Mouse (Mus musculus) liver, adult 2 months (tissue): Measurements from ENCODE around the gene Crygb. TPM values are rescaled to one million over a fixed set of nuclear protein-coding genes. Genes with fewer than 3 reads are reported as not detected.

ENCODE experiments used
- DNase-seq: peaks from one replicate; pipeline ENCODE4 v3.0.0-alpha.2; 2011; ENCODE audit warnings: low read depth, low spot score; ENCODE audit errors: extremely low read depth
- H3K27ac ChIP-seq: fragments of 200-500 bp; replicated peaks from 2 replicates; pipeline ENCODE4 v1.5.1; 2012; ENCODE audit warnings: low read depth, mild to moderate bottlenecking, control low read depth, inconsistent platforms, low read length; ENCODE audit not compliant: insufficient read depth
- H3K27me3 ChIP-seq: fragments of 200-500 bp; 2 replicates; pipeline ENCODE4 v1.6.1; 2012; ENCODE audit warnings: mild to moderate bottlenecking, moderate library complexity, low read length, inconsistent platforms; ENCODE audit not compliant: control insufficient read depth, insufficient read depth
- H3K36me3 ChIP-seq: fragments of 200-500 bp; 2 replicates; pipeline ENCODE4 v1.6.1; 2012; ENCODE audit warnings: low read length, inconsistent platforms; ENCODE audit not compliant: control insufficient read depth, insufficient read depth
- H3K4me1 ChIP-seq: fragments of 200-500 bp; 2 replicates; pipeline ENCODE4 v1.6.1; 2011; ENCODE audit warnings: low read length; ENCODE audit not compliant: control insufficient read depth, insufficient read depth
- H3K4me3 ChIP-seq: fragments of 200-500 bp; 2 replicates; pipeline ENCODE4 v1.5.1; 2011; ENCODE audit warnings: low read depth, mild to moderate bottlenecking, control low read depth, low read length, moderate library complexity; ENCODE audit not compliant: insufficient read depth
- H3K79me2 ChIP-seq: fragments of 200-500 bp; 2 replicates; pipeline ENCODE4 v1.6.1; 2012; ENCODE audit warnings: inconsistent platforms, mild to moderate bottlenecking, low read length, moderate library complexity; ENCODE audit not compliant: control insufficient read depth, insufficient read depth
- H3K9ac ChIP-seq: fragments of 200-500 bp; 2 replicates; pipeline ENCODE4 v1.6.1; 2012; ENCODE audit warnings: low read depth, mild to moderate bottlenecking, control low read depth, inconsistent platforms, low read length
- CTCF ChIP-seq: fragments of 200-500 bp; IDR thresholded peaks from 2 replicates; pipeline ENCODE4 v1.5.1; 2011; ENCODE audit warnings: low read depth, low read length, control low read depth
- POLR2A ChIP-seq: fragments of 200-500 bp; IDR thresholded peaks from 2 replicates; pipeline ENCODE4 v1.6.1; 2011; ENCODE audit warnings: low read length, control low read depth; ENCODE audit not compliant: insufficient read depth; ENCODE audit errors: extremely low read depth
- WGBS: fragments of 180-500 bp; shearing (Covaris S2); methylation state at CpG from one replicate; pipeline ENCODE4 v1.1.7; 2018; 5-methylcytosine and 5-hydroxymethylcytosine counted together
- polyA plus RNA-seq: library from polyadenylated mRNA; depleted of rRNA; stranded (reverse); fragments of >200 nt; gene quantifications from 2 replicates; pipeline ENCODE4 v1.2.3, GENCODE M21; 2012; rRNA removed
- total RNA-seq: library from RNA; depleted of rRNA; stranded (reverse); fragments of >200 nt; gene quantifications from 2 replicates; pipeline ENCODE4 v1.2.3, GENCODE M21; 2014; rRNA removed

Gene Crygb
- total RNA-seq (not detected in 2 replicates), polyA plus RNA-seq (not detected in 2 replicates)

DNA sequence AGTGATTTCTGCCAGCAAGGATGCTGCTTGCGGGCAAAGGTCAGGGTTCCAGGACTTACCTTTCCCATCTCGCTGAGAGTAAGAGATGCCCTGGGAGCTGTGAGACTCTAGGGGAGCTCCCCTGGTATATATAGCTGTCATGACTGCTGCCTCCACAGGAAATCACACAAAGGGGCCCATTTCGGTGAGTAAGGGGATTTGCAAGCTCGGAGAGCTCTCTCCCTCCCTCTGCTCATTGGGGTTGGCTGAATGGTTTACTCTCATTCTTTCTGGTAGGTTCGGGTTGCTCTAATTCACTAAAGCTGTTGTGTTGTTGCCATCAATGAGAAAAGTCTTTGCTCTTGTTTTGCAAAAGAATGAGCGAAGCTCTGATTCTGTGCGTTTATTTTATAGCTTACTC, at the start of gene Crygb:
Crygb (minus strand) TSS at position 101 of the 400 bp plus-strand sequence.
- no peak within 1 kb of the TSS for H3K27ac ChIP-seq
- 54% methylated on average over 7 of the region's 7 CpGs for WGBS
- no peaks in the 10 kb centered on the region for H3K79me2 ChIP-seq
- no peaks in the 10 kb centered on the region for H3K27me3 ChIP-seq
- no peak for TF ChIP-seq CTCF
- no peak for TF ChIP-seq POLR2A
- no peaks in the 10 kb centered on the region for H3K36me3 ChIP-seq
- no peak within 1 kb of the TSS for H3K4me3 ChIP-seq
- no peaks in the 10 kb centered on the region for H3K4me1 ChIP-seq
- no peak for DNase-seq
- no peak within 1 kb of the TSS for H3K9ac ChIP-seq

DNA sequence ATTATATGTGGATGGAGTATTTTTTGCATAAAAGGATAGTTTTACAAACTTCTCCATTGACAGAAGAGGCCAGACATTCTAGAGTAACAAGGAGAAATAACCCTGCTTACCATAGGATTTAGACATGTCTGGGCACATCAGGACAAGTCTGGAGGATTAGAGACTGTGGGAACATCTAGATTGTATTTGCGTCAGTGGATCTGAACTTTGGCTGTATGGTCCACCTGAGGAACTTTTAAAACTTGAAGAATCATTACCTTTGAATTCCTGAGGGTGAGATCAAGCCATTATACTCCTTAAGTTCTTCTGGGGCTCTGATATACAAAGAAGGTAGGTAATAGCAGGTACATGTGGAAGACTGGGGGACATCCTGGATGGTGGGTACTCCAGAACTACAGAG, 49.6 kb upstream of the Crygb start:
- 93% methylated on average over 1 of the region's 1 CpGs for WGBS
- H3K4me3 ChIP-seq, result no peak overlapping the region

DNA sequence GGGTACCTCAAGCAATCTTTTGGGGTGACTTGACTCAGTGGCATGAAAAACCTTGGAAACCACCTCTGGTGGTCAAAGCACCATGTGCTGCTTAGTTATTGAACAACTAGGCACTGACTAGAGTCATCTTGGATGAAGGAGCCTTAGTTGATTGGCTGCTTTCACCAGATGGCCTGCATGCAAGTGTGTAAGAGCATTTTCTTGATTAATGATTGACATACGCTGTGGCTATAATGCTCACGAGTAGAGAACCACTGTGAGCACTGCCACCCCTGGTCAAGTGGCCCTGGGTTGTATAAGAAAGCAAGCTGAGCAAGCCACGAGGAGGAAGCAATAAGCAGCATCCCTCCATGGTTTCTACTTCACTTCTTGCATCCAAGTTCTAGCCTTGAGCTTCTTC, 48.1 kb upstream of the Crygb start:
- WGBS, result 78% methylated on average over 3 of the region's 3 CpGs
- no peak for DNase-seq
- H3K27me3 ChIP-seq, result no peaks in the 10 kb centered on the region
- no peak overlapping the region for H3K27ac ChIP-seq
- no peaks in the 10 kb centered on the region for H3K36me3 ChIP-seq
- H3K9ac ChIP-seq, result no peak overlapping the region
- TF ChIP-seq POLR2A, result no peak
- no peak for TF ChIP-seq CTCF
- H3K4me1 ChIP-seq, result no peaks in the 10 kb centered on the region
- H3K79me2 ChIP-seq, result no peaks in the 10 kb centered on the region
- no peak overlapping the region for H3K4me3 ChIP-seq

More for the DNA sequence above, 49.6 kb upstream of the Crygb start:
- TF ChIP-seq POLR2A (no peak), CTCF (no peak)
- no peaks in the 10 kb centered on the region for H3K79me2 ChIP-seq
- no peak overlapping the region for H3K9ac ChIP-seq
- no peaks in the 10 kb centered on the region for H3K27me3 ChIP-seq
- no peak overlapping the region for H3K27ac ChIP-seq
- H3K4me1 ChIP-seq, result no peaks in the 10 kb centered on the region
- DNase-seq, result no peak
- H3K36me3 ChIP-seq, result no peaks in the 10 kb centered on the region

DNA sequence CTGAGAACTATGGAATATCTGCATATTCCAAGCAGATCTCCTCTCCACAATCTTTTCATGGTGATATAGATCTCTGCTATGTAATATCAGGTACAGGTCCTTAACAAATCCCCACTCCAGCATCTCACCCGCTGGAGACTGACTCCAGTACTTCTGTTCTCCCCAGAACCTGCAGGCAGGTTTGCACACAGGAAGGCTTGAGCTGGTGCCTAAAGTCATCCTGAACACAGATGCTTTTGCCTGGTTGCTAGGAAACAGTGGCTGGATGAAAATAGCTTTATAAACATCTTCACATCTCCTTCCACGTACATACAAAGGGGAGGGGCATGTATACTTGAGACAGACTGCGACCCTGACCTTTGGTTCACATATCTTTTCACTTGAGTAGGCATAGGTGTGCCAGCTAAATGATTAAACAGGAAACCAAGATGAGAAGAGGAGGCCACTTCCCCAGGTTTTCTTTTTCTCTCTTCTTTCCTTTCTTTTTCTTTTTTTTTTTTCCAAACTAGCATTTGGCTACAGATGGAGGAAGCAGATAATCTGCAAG, 47.6 kb upstream of the Crygb start:
- DNase-seq, result no peak
- Histone ChIP-seq H3K27me3 (no peaks in the 10 kb centered on the region), H3K9ac (no peak overlapping the region), H3K4me1 (no peaks in the 10 kb centered on the region), H3K36me3 (no peaks in the 10 kb centered on the region), H3K79me2 (no peaks in the 10 kb centered on the region), H3K27ac (no peak overlapping the region), H3K4me3 (no peak overlapping the region)
- TF ChIP-seq CTCF (no peak), POLR2A (no peak)
- 81% methylated on average over 3 of the region's 3 CpGs for WGBS

DNA sequence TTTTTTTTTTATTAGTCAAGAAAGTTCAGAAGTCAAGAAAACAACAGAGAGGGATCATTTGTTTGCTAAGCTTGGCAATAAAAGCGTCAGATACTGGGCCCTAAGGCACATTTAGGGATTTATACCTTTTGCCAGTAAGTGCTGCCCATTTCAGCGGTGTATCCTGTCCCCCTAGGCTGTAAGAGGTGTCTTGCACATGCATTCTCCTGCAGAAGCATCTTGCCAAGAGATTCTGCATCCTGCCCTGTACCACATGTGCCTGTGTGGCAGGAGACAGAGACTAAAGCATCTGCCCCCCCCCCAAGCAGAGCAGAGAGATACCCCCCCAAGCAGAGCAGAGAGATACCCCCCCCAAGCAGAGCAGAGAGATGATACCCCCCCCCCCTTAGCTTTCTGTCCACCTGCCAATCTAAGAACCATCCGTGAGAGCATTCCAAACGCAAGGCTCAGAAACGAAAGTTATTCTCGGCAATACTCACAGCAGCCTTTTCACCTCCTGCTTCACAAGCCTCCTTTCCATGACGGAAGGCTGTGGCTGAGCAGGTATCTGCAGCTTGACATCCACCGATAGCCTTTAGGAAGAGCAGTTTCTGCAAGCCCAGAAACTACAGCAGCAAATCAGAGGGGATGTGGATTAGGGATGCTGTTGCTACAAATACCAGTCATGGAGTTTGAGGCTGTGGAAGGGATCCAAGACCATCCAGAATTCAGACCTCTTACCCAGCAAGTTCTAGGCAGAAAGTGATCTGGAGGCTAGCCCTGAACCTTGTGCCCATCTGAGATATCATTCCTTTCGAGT, 40.7 kb upstream of the Crygb start, which contains the start of gene D630023F18Rik:
D630023F18Rik (minus strand) TSS at position 641 of the 799 bp plus-strand sequence.
- no peaks in the 10 kb centered on the region for H3K79me2 ChIP-seq
- peaks cover 13% of the 10 kb centered on the region for H3K4me1 ChIP-seq
- no peak for TF ChIP-seq CTCF
- no peak for TF ChIP-seq POLR2A
- WGBS, result 34% methylated on average over 9 of the region's 9 CpGs
- H3K9ac ChIP-seq, result no peak within 1 kb of the TSS
- no peaks in the 10 kb centered on the region for H3K27me3 ChIP-seq
- DNase-seq, result no peak
- no peak within 1 kb of the TSS for H3K4me3 ChIP-seq
- no peak within 1 kb of the TSS for H3K27ac ChIP-seq
- no peaks in the 10 kb centered on the region for H3K36me3 ChIP-seq

DNA sequence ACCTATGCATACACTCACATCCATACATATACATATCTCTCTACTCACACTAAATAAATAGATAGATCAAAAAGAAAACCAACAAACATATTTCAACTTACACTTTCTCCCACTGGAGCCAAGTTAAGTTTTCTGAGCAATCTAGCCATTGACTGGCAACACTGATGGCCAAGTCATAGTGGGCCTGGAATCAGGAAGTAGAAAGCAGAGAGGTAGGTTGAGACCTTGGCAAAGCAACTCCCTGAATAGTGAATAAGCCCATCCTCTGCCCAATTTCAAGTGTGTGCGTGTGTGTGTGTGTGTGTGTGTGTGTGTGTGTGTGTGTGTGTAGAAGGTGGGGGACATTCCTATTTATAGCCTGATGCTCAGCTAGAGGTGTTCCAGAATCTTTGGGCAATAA, 37.4 kb upstream of the Crygb start, which contains the start of gene Gm28845:
Gm28845 (minus strand) TSS at position 121 of the 400 bp plus-strand sequence.
- Histone ChIP-seq H3K27ac (peak within 1 kb of the TSS; percentile 23; the same call in 1 of the 2 replicates), H3K4me3 (no peak within 1 kb of the TSS), H3K4me1 (peaks cover 13% of the 10 kb centered on the region), H3K79me2 (no peaks in the 10 kb centered on the region), H3K9ac (no peak within 1 kb of the TSS), H3K36me3 (no peaks in the 10 kb centered on the region), H3K27me3 (no peaks in the 10 kb centered on the region)
- TF ChIP-seq POLR2A (no peak), CTCF (no peak)
- DNase-seq, result no peak
- WGBS, result 85% methylated on average over 1 of the region's 1 CpGs
